Mouse (Mus musculus): ENCODE measurements around the gene Cd69.

- TF ChIP-seq CTCF (IDR thresholded peaks at IDR 0.05; ENCODE audit: insufficient read depth, low read depth, low read length) (no peak), POLR2A (IDR thresholded peaks at IDR 0.05; ENCODE audit: insufficient read depth, low read depth, low read length) (no peak)
Measured at GRCm38 (mm10) chr6:129232005-129232841, 43.0 kb downstream of the Cd69 start.

Measured in olfactory bulb, adult 2 months (tissue).